Mouse (Mus musculus) lung, adult 2 months (tissue): Measurements from ENCODE around the gene Kcnh2.

Source experiments
- CTCF ChIP-seq: fragments of 200-500 bp; IDR thresholded peaks from 2 replicates; pipeline ENCODE4 v1.5.1; 2011; ENCODE audit warnings: mild to moderate bottlenecking, low read length, control low read depth; ENCODE audit not compliant: insufficient read depth
- POLR2A ChIP-seq: fragments of 200-500 bp; IDR thresholded peaks from 2 replicates; pipeline ENCODE4 v1.6.1; 2011; ENCODE audit warnings: low read depth, mild to moderate bottlenecking, control low read depth, low read length, borderline replicate concordance; ENCODE audit errors: extremely low read depth

DNA sequence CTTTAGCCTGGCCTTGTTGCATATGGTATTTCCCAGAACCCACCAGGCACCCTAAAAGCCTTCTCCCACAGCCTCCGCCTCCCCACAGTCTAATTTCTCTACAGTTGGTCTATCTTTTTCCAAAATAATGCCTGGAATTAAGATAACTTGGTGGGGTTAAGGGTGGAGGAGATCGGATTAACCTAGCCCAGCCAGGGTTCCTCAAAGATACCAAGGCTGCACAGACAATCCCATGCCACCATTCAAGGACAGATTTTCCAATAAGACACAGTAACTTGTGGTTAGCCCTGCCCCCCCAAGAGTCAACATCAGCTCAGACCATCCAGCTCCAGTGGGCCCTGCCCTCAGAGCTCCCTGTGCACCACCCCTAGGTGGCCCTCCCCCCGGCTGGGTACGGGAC is 29.1 kb upstream of the Kcnh2 start:
- TF ChIP-seq CTCF (no peak), POLR2A (no peak)
